Mouse (Mus musculus) lung, postnatal 0 days (tissue): Measurements from ENCODE around the gene Ttpal. TPM values are rescaled to one million over a fixed set of nuclear protein-coding genes. Genes with fewer than 3 reads are reported as not detected.

ENCODE experiments used
- ATAC-seq: fragments of 200-750 bp; cut with Nextera tagmentation; 2 replicates; pipeline ENCODE4 v1.8.0; 2017; ENCODE audit warnings: moderate library complexity
- DNase-seq: peaks from one replicate; pipeline ENCODE4 v3.0.0-alpha.2; 2016; ENCODE audit warnings: low spot score
- H3K27ac ChIP-seq: fragments of 300-500 bp; sonication (generic); 2 replicates; pipeline ENCODE4 v1.5.1; 2014; ENCODE audit warnings: antibody characterized with exemption, mild to moderate bottlenecking, low read length, mixed read lengths
- H3K27me3 ChIP-seq: fragments of 300-500 bp; sonication (generic); replicated peaks from 2 replicates; pipeline ENCODE4 v1.6.1; 2014; ENCODE audit warnings: low read length, mixed read lengths; ENCODE audit not compliant: insufficient read depth
- H3K36me3 ChIP-seq: fragments of 300-500 bp; sonication (generic); 2 replicates; pipeline ENCODE4 v1.6.1; 2014; ENCODE audit warnings: low read length, mixed read lengths; ENCODE audit not compliant: insufficient read depth
- H3K4me1 ChIP-seq: fragments of 300-500 bp; sonication (generic); 2 replicates; pipeline ENCODE4 v1.6.1; 2014; ENCODE audit warnings: antibody characterized with exemption, low read depth, low read length, mixed read lengths; ENCODE audit not compliant: insufficient read depth
- H3K4me2 ChIP-seq: fragments of 300-500 bp; sonication (generic); replicated peaks from 2 replicates; pipeline ENCODE4 v1.6.1; 2014; ENCODE audit warnings: low read depth, mild to moderate bottlenecking, low read length, moderate library complexity, mixed read lengths
- H3K4me3 ChIP-seq: fragments of 300-500 bp; sonication (generic); 2 replicates; pipeline ENCODE4 v1.5.1; 2014; ENCODE audit warnings: low read depth, low read length
- H3K9ac ChIP-seq: fragments of 300-500 bp; sonication (generic); replicated peaks from 2 replicates; pipeline ENCODE4 v1.6.1; 2014; ENCODE audit warnings: low read depth, mild to moderate bottlenecking
- H3K9me3 ChIP-seq: fragments of 300-500 bp; sonication (generic); 2 replicates; pipeline ENCODE4 v1.6.1; 2016; ENCODE audit warnings: low read length, mixed read lengths
- CTCF ChIP-seq: IDR thresholded peaks from 2 replicates; pipeline ENCODE4 v1.5.1; 2016; ENCODE audit warnings: antibody characterized with exemption, mild to moderate bottlenecking
- EP300 ChIP-seq: IDR thresholded peaks from 2 replicates; pipeline ENCODE4 v1.6.1; 2016; ENCODE audit warnings: antibody characterized with exemption, mild to moderate bottlenecking, control low read depth
- WGBS: fragments of 180-500 bp; shearing (Covaris S2); extraction: QIAGEN DNeasy Blood & Tissue Kit; methylation state at CpG from one replicate; pipeline ENCODE4 v1.1.7; 2014; 5-methylcytosine and 5-hydroxymethylcytosine counted together
- polyA plus RNA-seq: library from polyadenylated mRNA; unstranded; fragments of >200 nt; fragmentation: Nextera tagmentation; extraction: Ambion mirVana; gene quantifications from 2 replicates; pipeline ENCODE4 v1.2.1, GENCODE M21; 2015

Ttpal gene
- polyA plus RNA-seq, 1 experiment from 2014 or later = 20.0 TPM

DNA sequence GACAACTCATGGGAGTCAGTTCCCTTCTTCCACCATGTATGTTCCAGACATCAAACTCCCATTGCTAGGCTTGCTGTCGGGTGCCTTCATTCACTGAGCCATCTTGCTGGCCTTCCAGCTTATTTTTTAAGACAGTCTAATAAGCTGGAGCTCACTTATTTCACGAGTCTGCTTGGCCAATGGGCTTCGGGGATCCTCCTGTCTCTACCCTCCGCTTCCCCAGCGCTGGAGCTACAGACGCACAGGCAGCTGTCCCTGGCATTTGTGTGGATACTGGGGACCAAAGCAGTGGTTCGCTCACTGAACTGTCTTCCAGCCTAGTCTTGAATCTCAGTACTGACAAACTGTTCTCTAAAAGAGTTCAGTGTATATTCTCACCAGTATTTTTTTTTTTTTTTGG, 4.0 kb downstream of the Ttpal start:
- peaks cover 3% of the 10 kb centered on the region; the same call in 1 of the 2 replicates for H3K4me1 ChIP-seq
- H3K4me3 ChIP-seq = no peak overlapping the region
- TF ChIP-seq EP300 (no peak), CTCF (no peak)
- H3K27me3 ChIP-seq = no peaks in the 10 kb centered on the region
- H3K4me2 ChIP-seq = no peak overlapping the region
- no peak for ATAC-seq
- H3K9me3 ChIP-seq = no peaks in the 10 kb centered on the region
- no peak overlapping the region for H3K9ac ChIP-seq
- WGBS = 83% methylated on average over 7 of the region's 7 CpGs
- H3K27ac ChIP-seq = no peak overlapping the region
- DNase-seq = no peak
- no peaks in the 10 kb centered on the region; the same call in 1 of the 2 replicates for H3K36me3 ChIP-seq

DNA sequence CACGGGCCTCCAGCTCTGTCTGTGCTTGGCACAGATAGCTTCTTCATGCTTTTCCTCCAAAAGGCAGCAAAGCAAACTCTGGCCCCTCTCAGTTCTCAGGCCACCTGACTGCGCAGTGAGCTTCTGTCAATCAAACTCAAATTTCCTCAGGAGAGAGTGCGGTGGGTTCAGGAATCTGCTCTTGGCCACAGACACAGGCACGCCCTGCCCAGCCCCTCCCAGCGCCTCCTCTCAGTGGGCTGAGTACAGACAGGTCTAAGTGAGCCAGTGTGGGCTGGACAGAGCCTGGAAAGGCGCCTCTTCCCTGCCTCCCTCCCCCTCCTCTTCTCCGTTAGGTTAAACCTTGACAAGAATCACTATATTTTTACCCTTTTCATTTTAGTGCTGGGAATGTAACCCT, 5.9 kb downstream of the Ttpal start:
- WGBS = 92% methylated on average over 7 of the region's 7 CpGs
- Histone ChIP-seq H3K4me2 (no peak overlapping the region), H3K9me3 (no peaks in the 10 kb centered on the region), H3K27me3 (no peaks in the 10 kb centered on the region), H3K4me3 (no peak overlapping the region), H3K9ac (no peak overlapping the region), H3K4me1 (peaks cover 3% of the 10 kb centered on the region; the same call in 1 of the 2 replicates), H3K36me3 (peaks cover 7% of the 10 kb centered on the region; the same call in 1 of the 2 replicates), H3K27ac (no peak overlapping the region)
- no peak for ATAC-seq
- no peak for DNase-seq
- TF ChIP-seq EP300 (no peak), CTCF (no peak)

DNA sequence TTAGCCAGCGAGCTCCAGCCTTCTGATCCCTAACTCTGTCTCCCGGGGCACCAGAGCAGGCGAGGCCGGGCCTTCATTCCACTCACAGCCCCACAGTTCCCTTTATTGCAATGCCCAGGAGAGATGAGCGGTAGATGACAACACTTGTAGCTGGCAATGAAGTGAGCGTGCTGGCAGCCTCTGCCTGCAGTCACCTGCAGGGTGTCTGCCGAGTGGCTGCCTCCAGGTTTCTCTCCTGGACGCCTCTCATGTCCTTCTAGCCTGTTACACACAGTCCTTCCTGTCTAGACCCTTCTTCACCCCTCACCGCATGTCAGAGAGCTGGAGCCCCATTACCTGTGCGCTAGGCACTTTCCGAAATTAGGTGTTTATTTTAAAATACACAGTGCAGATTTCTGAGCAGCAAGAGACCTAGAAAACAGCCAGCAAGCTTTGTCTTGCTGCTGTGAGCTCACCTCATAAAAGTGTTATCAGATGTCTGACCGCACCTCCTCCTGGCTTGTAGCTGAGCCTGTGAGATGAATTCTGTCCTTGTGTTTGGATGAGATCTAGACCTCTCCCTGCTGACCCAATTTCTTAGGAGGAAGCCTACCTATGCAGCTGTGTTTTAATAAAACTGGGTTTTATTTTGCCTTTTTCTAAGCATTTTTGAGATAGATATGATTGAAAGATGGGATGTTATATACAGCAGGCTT, 7.3 kb downstream of the Ttpal start:
- Histone ChIP-seq H3K4me3 (no peak overlapping the region), H3K9me3 (no peaks in the 10 kb centered on the region), H3K9ac (no peak overlapping the region), H3K27ac (no peak overlapping the region), H3K4me1 (no peaks in the 10 kb centered on the region), H3K36me3 (peaks cover 18% of the 10 kb centered on the region), H3K27me3 (no peaks in the 10 kb centered on the region), H3K4me2 (no peak overlapping the region)
- TF ChIP-seq EP300 = no peak
- TF ChIP-seq CTCF = no peak
- 86% methylated on average over 12 of the region's 12 CpGs for WGBS
- no peak for ATAC-seq
- DNase-seq = no peak

DNA sequence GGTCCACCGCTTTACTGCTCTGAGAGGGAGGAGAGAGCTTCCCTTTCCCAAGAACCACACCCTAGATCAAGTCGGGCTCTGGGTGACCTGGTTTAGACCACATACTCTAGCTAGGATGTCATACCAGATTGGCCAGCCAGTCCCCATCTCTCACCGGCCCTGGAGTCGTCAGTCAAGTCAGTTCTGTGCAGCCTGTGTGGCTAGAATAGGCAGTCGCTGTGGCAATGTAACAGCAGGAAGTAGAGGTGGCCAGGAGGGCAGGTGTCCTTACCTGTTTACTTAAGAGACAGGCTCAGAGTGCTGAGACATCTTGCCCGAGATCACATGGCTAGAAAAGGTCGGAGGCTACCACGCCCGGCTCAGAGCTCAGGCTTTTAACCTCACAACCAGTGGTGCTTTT, 9.1 kb downstream of the Ttpal start:
- Histone ChIP-seq H3K4me3 (no peak overlapping the region), H3K36me3 (peaks cover 24% of the 10 kb centered on the region), H3K9me3 (no peaks in the 10 kb centered on the region), H3K27me3 (no peaks in the 10 kb centered on the region), H3K27ac (no peak overlapping the region), H3K4me2 (no peak overlapping the region), H3K9ac (no peak overlapping the region), H3K4me1 (no peaks in the 10 kb centered on the region)
- WGBS = 72% methylated on average over 9 of the region's 9 CpGs
- ATAC-seq = no peak
- TF ChIP-seq EP300 (no peak), CTCF (no peak)
- no peak for DNase-seq

DNA sequence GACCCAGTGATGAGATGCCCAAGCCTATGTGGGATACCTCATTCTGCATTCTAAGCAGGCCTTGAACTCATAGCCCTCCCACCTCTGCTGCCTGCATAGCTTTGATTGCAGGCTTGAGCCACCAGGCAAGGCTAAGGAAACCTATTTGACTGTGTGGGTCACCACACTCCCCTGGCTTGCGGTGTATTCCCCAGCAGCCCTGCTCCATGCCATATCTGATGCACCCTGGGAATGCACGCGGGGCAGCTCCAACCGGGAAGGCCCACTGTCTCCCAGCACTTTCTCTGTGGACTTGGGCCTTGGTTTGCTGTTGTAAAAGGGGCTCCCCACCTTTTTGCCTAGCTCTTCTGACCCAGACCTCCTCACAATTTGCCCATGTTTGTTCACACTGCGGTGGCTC, 11.1 kb downstream of the Ttpal start:
- no peak for DNase-seq
- no peaks in the 10 kb centered on the region for H3K4me1 ChIP-seq
- no peaks in the 10 kb centered on the region for H3K27me3 ChIP-seq
- TF ChIP-seq EP300 (no peak), CTCF (no peak)
- peaks cover 24% of the 10 kb centered on the region for H3K36me3 ChIP-seq
- no peak for ATAC-seq
- H3K4me2 ChIP-seq = no peak overlapping the region
- H3K27ac ChIP-seq = no peak overlapping the region
- H3K4me3 ChIP-seq = no peak overlapping the region
- no peaks in the 10 kb centered on the region for H3K9me3 ChIP-seq
- WGBS = 95% methylated on average over 5 of the region's 5 CpGs
- no peak overlapping the region for H3K9ac ChIP-seq

DNA sequence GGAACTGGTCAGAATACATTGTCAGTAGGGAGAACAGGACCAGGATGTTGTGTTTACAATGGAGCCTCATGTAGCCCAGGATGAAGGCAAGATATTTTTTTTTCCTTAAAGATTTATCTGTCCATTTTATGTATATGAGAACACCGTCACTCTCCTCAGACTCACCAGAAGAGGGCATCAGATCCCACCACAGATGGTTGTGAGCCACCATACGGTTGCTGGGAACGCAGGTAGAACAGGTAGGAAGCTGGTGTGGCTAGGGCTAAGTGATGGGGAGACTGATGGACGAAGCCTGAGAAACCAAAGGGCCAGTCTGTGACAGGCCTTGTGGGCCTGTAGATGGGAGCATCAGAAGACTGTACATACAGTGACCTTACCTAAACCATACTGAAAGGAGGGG, 11.9 kb downstream of the Ttpal start:
- Histone ChIP-seq H3K36me3 (peaks cover 26% of the 10 kb centered on the region), H3K27me3 (no peaks in the 10 kb centered on the region), H3K27ac (no peak overlapping the region), H3K4me1 (no peaks in the 10 kb centered on the region), H3K4me3 (no peak overlapping the region), H3K9ac (no peak overlapping the region), H3K9me3 (no peaks in the 10 kb centered on the region), H3K4me2 (no peak overlapping the region)
- ATAC-seq (no peak), DNase-seq (no peak)
- WGBS = 95% methylated on average over 4 of the region's 4 CpGs
- no peak; the same call in 1 of the 2 replicates for TF ChIP-seq CTCF
- TF ChIP-seq EP300 = no peak

DNA sequence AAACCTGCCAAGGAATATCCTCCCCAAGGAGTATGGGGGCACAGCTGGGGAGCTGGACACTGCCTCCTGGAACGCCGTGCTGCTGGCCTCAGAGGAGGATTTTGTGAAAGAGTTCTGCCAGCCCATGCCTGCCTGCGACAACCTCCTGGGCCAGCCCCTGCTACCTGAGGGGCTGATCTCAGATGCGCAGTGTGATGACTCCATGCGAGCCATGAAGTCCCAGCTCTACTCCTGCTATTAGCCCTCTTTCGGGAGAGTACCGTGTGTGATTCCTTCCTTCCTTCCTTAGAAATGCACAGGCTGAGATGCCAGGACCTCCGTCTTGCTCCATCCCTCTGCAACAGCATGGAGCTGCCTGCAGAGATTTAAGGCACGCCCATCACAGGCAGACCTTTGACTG, 13.3 kb downstream of the Ttpal start:
- no peak overlapping the region for H3K4me3 ChIP-seq
- H3K4me1 ChIP-seq = no peaks in the 10 kb centered on the region
- H3K27ac ChIP-seq = no peak overlapping the region
- H3K4me2 ChIP-seq = no peak overlapping the region
- ATAC-seq = no peak
- 90% methylated on average over 9 of the region's 9 CpGs for WGBS
- no peak overlapping the region for H3K9ac ChIP-seq
- DNase-seq = no peak
- TF ChIP-seq CTCF (no peak), EP300 (no peak)
- peaks cover 35% of the 10 kb centered on the region for H3K36me3 ChIP-seq
- no peaks in the 10 kb centered on the region for H3K9me3 ChIP-seq
- no peaks in the 10 kb centered on the region for H3K27me3 ChIP-seq
